Mouse (Mus musculus) left cerebral cortex, postnatal 25 days (tissue): ENCODE measurements around the gene Ildr2. TPM values are rescaled to one million over a fixed set of nuclear protein-coding genes. Genes with fewer than 3 reads are reported as not detected.

Source experiments
- DNase-seq, 2 experiments: peaks; one replicate each; pipeline ENCODE4 v3.0.0; 2022; ENCODE audit warnings: low spot score in 2 of 2, mixed read lengths in 1 of 2
- intact Hi-C: fragments of 180-260 bp; cut with DNase I; formaldehyde crosslinking; loops from one replicate; pipeline ENCODE4 v1.15.1; 2025
- total RNA-seq, 2 experiments: library from RNA; stranded (reverse); gene quantifications; 2 replicates each; pipeline ENCODE4 v1.2.3; 2021

Gene Ildr2
- total RNA-seq, 2 experiments from 2014 or later: 115 to 128 TPM

- DNase-seq: peak in 1 of 2 experiments; percentile 92
- intact Hi-C loops: loop anchor here (1.0 kb wide), 1 partner anchor 15 kb away; no protein-coding TSS in a partner anchor
Measured at GRCm38 (mm10) chr1:166313637-166314036, 59.7 kb downstream of the Ildr2 start.

- intact Hi-C loops: no loop called here
- DNase-seq: no peak
Measured at GRCm38 (mm10) chr1:166315706-166316105, 61.8 kb downstream of the Ildr2 start.

GRCm38 (mm10) chr1:166319132-166319698, 65.3 kb downstream of the Ildr2 start:
- intact Hi-C loops: loop anchor here (1.0 kb wide), 2 partner anchors 105 to 159 kb away; no protein-coding TSS in a partner anchor
- DNase-seq: peak; percentile 73 to 84

GRCm38 (mm10) chr1:166326421-166326820, 72.5 kb downstream of the Ildr2 start:
- intact Hi-C loops: no loop called here
- DNase-seq: peak in 1 of 2 experiments; percentile 45

GRCm38 (mm10) chr1:166330752-166331151, 76.8 kb downstream of the Ildr2 start:
- DNase-seq: peak in 1 of 2 experiments; percentile 77
- intact Hi-C loops: no loop called here

GRCm38 (mm10) chr1:166339110-166339509, 85.2 kb downstream of the Ildr2 start:
- DNase-seq: no peak
- intact Hi-C loops: no loop called here

GRCm38 (mm10) chr1:166342060-166342459, 88.1 kb downstream of the Ildr2 start:
- DNase-seq: no peak
- intact Hi-C loops: loop anchor here (10.0 kb wide), 1 partner anchor 557 kb away; the partner anchor contains the start of gene Cd247

GRCm38 (mm10) chr1:166342539-166342938, 88.6 kb downstream of the Ildr2 start:
- no peak for DNase-seq
- intact Hi-C loops: loop anchor here (10.0 kb wide), 1 partner anchor 558 kb away; the partner anchor contains the start of gene Cd247

GRCm38 (mm10) chr1:166343586-166343985, 89.6 kb downstream of the Ildr2 start:
- intact Hi-C loops: loop anchor here (10.0 kb wide), 1 partner anchor 559 kb away; the partner anchor contains the start of gene Cd247
- no peak for DNase-seq

- DNase-seq: peak in 1 of 2 experiments; percentile 51
- intact Hi-C loops: loop anchor here (10.0 kb wide), 1 partner anchor 560 kb away; the partner anchor contains the start of gene Cd247
Measured at GRCm38 (mm10) chr1:166344300-166345077, 90.5 kb downstream of the Ildr2 start.

- intact Hi-C loops: loop anchor here (10.0 kb wide), 1 partner anchor 561 kb away; the partner anchor contains the start of gene Cd247
- DNase-seq: no peak
Measured at GRCm38 (mm10) chr1:166345602-166346001, 91.7 kb downstream of the Ildr2 start.

- no peak for DNase-seq
- intact Hi-C loops: loop anchor here (10.0 kb wide), 1 partner anchor 562 kb away; the partner anchor contains the start of gene Cd247
Measured at GRCm38 (mm10) chr1:166346906-166347305, 93.0 kb downstream of the Ildr2 start.

- intact Hi-C loops: loop anchor here (10.0 kb wide), 1 partner anchor 565 kb away; the partner anchor contains the start of gene Cd247
- no peak for DNase-seq
Measured at GRCm38 (mm10) chr1:166349341-166349740, 95.4 kb downstream of the Ildr2 start.

- DNase-seq: no peak
- intact Hi-C loops: loop anchor here (10.0 kb wide), 1 partner anchor 565 kb away; the partner anchor contains the start of gene Cd247
Measured at GRCm38 (mm10) chr1:166349751-166350150, 95.8 kb downstream of the Ildr2 start.

GRCm38 (mm10) chr1:166360157-166360855, 106.4 kb downstream of the Ildr2 start:
- peak; percentile 87 to 93 for DNase-seq
- intact Hi-C loops: loop anchor here (5.0 to 10.0 kb wide), 3 partner anchors 148 to 586 kb away; no protein-coding TSS in a partner anchor

GRCm38 (mm10) chr1:166360896-166361295, 107.0 kb downstream of the Ildr2 start:
- intact Hi-C loops: loop anchor here (5.0 to 10.0 kb wide), 3 partner anchors 149 to 586 kb away; no protein-coding TSS in a partner anchor
- no peak for DNase-seq

GRCm38 (mm10) chr1:166361842-166362241, 107.9 kb downstream of the Ildr2 start:
- DNase-seq: no peak
- intact Hi-C loops: loop anchor here (5.0 to 10.0 kb wide), 3 partner anchors 150 to 587 kb away; no protein-coding TSS in a partner anchor

GRCm38 (mm10) chr1:166362659-166363058, 108.7 kb downstream of the Ildr2 start:
- intact Hi-C loops: loop anchor here (5.0 to 10.0 kb wide), 3 partner anchors 150 to 588 kb away; no protein-coding TSS in a partner anchor
- no peak for DNase-seq

GRCm38 (mm10) chr1:166363122-166363521, 109.2 kb downstream of the Ildr2 start:
- intact Hi-C loops: loop anchor here (5.0 to 10.0 kb wide), 3 partner anchors 151 to 588 kb away; no protein-coding TSS in a partner anchor
- DNase-seq: no peak
